Mouse (Mus musculus) 416B (cell line): ENCODE results near the gene 4930562C15Rik.

Experiments
- DNase-seq: peaks from one replicate; pipeline ENCODE4 v3.0.0; 2011; ENCODE audit warnings: low read depth

The 4930562C15Rik gene

GRCm38 (mm10) chr16:4835191-4835590 is at the start of gene 4930562C15Rik:
4930562C15Rik (plus strand) TSS chr16:4835416.
- DNase-seq = no peak

GRCm38 (mm10) chr16:4785706-4786105 is 49.5 kb upstream of the 4930562C15Rik start:
- no peak for DNase-seq

- DNase-seq = no peak
Measured at GRCm38 (mm10) chr16:4788176-4788575, 47.0 kb upstream of the 4930562C15Rik start.

- DNase-seq = no peak
Measured at GRCm38 (mm10) chr16:4789311-4789768, 45.9 kb upstream of the 4930562C15Rik start.

- peak; percentile 90 for DNase-seq
Measured at GRCm38 (mm10) chr16:4789810-4790559, 45.2 kb upstream of the 4930562C15Rik start, which contains the start of gene Cdip1. Cdip1 (minus strand) TSS chr16:4790292.

GRCm38 (mm10) chr16:4791332-4791731 is 43.9 kb upstream of the 4930562C15Rik start:
- peak; percentile 78 for DNase-seq

GRCm38 (mm10) chr16:4796631-4797030 is 38.6 kb upstream of the 4930562C15Rik start:
- DNase-seq = no peak

- no peak for DNase-seq
Measured at GRCm38 (mm10) chr16:4818349-4818748, 16.9 kb upstream of the 4930562C15Rik start.

- peak; percentile 21 for DNase-seq
Measured at GRCm38 (mm10) chr16:4824466-4824865, 10.8 kb upstream of the 4930562C15Rik start.

- DNase-seq = no peak
Measured at GRCm38 (mm10) chr16:4827639-4828038, 7.6 kb upstream of the 4930562C15Rik start.

- no peak for DNase-seq
Measured at GRCm38 (mm10) chr16:4829271-4829900, 5.8 kb upstream of the 4930562C15Rik start.

GRCm38 (mm10) chr16:4831650-4832419 is 3.4 kb upstream of the 4930562C15Rik start:
- DNase-seq = peak; percentile 8

GRCm38 (mm10) chr16:4833858-4834257 is 1.4 kb upstream of the 4930562C15Rik start:
- no peak for DNase-seq

- DNase-seq = peak; percentile 32
Measured at GRCm38 (mm10) chr16:4837631-4838030, 2.4 kb downstream of the 4930562C15Rik start.

GRCm38 (mm10) chr16:4839552-4839951 is 4.3 kb downstream of the 4930562C15Rik start:
- DNase-seq = no peak

GRCm38 (mm10) chr16:4840231-4840630 is 5.0 kb downstream of the 4930562C15Rik start:
- DNase-seq = no peak

GRCm38 (mm10) chr16:4847041-4847440 is 11.8 kb downstream of the 4930562C15Rik start:
- no peak for DNase-seq

GRCm38 (mm10) chr16:4848090-4848489 is 12.9 kb downstream of the 4930562C15Rik start:
- no peak for DNase-seq

- no peak for DNase-seq
Measured at GRCm38 (mm10) chr16:4850361-4850760, 15.1 kb downstream of the 4930562C15Rik start.

- no peak for DNase-seq
Measured at GRCm38 (mm10) chr16:4850938-4851628, 15.9 kb downstream of the 4930562C15Rik start.

- DNase-seq = no peak
Measured at GRCm38 (mm10) chr16:4855046-4855650, 19.9 kb downstream of the 4930562C15Rik start.
